Mouse (Mus musculus): Measurements from ENCODE around the gene Reep3.
A peak's percentile ranks its signal among the peaks of the same experiment; 100 is the strongest.
"Not testable (repeated sequence)": the region's sequence is repeated elsewhere in the genome, so short reads cannot be mapped to it uniquely, and the experiment has no call there.

The Reep3 gene

GRCm38 (mm10) chr10:67017315-67017714 is 79.4 kb downstream of the Reep3 start:
- no peak for ATAC-seq (ENCODE audit: low TSS enrichment)

- ATAC-seq (ENCODE audit: low TSS enrichment) = no peak
Observed at GRCm38 (mm10) chr10:67016615-67017278, 80.0 kb downstream of the Reep3 start.

- no peak for ATAC-seq (ENCODE audit: low TSS enrichment)
Observed at GRCm38 (mm10) chr10:67014746-67015145, 82.0 kb downstream of the Reep3 start.

- no peak for ATAC-seq (ENCODE audit: low TSS enrichment)
Observed at GRCm38 (mm10) chr10:67010521-67010920, 86.2 kb downstream of the Reep3 start.

- ATAC-seq (ENCODE audit: low TSS enrichment) = peak; percentile 81
Observed at GRCm38 (mm10) chr10:67004527-67005042, 92.2 kb downstream of the Reep3 start.

GRCm38 (mm10) chr10:67003743-67004526 is 92.8 kb downstream of the Reep3 start:
- ATAC-seq (ENCODE audit: low TSS enrichment) = peak; percentile 26

GRCm38 (mm10) chr10:67003009-67003742 is 93.6 kb downstream of the Reep3 start:
- peak; percentile 7; the same call in 1 of the 2 replicates for ATAC-seq (ENCODE audit: low TSS enrichment)

GRCm38 (mm10) chr10:67002207-67003008 is 94.3 kb downstream of the Reep3 start:
- ATAC-seq (ENCODE audit: low TSS enrichment) = no peak

GRCm38 (mm10) chr10:67000958-67001615 is 95.7 kb downstream of the Reep3 start:
- ATAC-seq (ENCODE audit: low TSS enrichment) = not testable (repeated sequence)

- no peak for ATAC-seq (ENCODE audit: low TSS enrichment)
Observed at GRCm38 (mm10) chr10:67000136-67000535, 96.6 kb downstream of the Reep3 start.

GRCm38 (mm10) chr10:66998770-66999169 is 98.0 kb downstream of the Reep3 start:
- ATAC-seq (ENCODE audit: low TSS enrichment) = no peak

- peak; percentile 57 for ATAC-seq (ENCODE audit: low TSS enrichment)
Observed at GRCm38 (mm10) chr10:66995181-66995580, 101.6 kb downstream of the Reep3 start.

- no peak; the same call in 1 of the 2 replicates for ATAC-seq (ENCODE audit: low TSS enrichment)
Observed at GRCm38 (mm10) chr10:66994469-66994868, 102.3 kb downstream of the Reep3 start.

GRCm38 (mm10) chr10:66992591-66992990 is 104.2 kb downstream of the Reep3 start:
- ATAC-seq (ENCODE audit: low TSS enrichment) = no peak

GRCm38 (mm10) chr10:66990506-66990905 is 106.2 kb downstream of the Reep3 start:
- ATAC-seq (ENCODE audit: low TSS enrichment) = no peak

- no peak for ATAC-seq (ENCODE audit: low TSS enrichment)
Observed at GRCm38 (mm10) chr10:66983043-66983442, 113.7 kb downstream of the Reep3 start.

GRCm38 (mm10) chr10:66978215-66978614 is 118.5 kb downstream of the Reep3 start:
- no peak for ATAC-seq (ENCODE audit: low TSS enrichment)

- ATAC-seq (ENCODE audit: low TSS enrichment) = peak; percentile 85
Observed at GRCm38 (mm10) chr10:66977093-66977492, 119.7 kb downstream of the Reep3 start.

- no peak for ATAC-seq (ENCODE audit: low TSS enrichment)
Observed at GRCm38 (mm10) chr10:66975451-66975850, 121.3 kb downstream of the Reep3 start.

- no peak for ATAC-seq (ENCODE audit: low TSS enrichment)
Observed at GRCm38 (mm10) chr10:66974417-66974816, 122.3 kb downstream of the Reep3 start.

GRCm38 (mm10) chr10:66973866-66974265 is 122.9 kb downstream of the Reep3 start:
- no peak for ATAC-seq (ENCODE audit: low TSS enrichment)
